Mouse (Mus musculus) hindbrain, embryonic 14.5 days (tissue): Measurements from ENCODE around the gene Slc2a9. TPM values are rescaled to one million over a fixed set of nuclear protein-coding genes. Genes with fewer than 3 reads are reported as not detected.
A peak's percentile ranks its signal among the peaks of the same experiment; 100 is the strongest.

Source experiments
- ATAC-seq: fragments of 200-750 bp; cut with Nextera tagmentation; 2 replicates; pipeline ENCODE4 v1.8.0; 2017; ENCODE audit warnings: moderate number of reproducible peaks, mild to moderate bottlenecking, moderate TSS enrichment, moderate library complexity; ENCODE audit not compliant: low FRiP score
- DNase-seq: peaks from one replicate; pipeline ENCODE4 v3.0.0-alpha.2; 2015; ENCODE audit warnings: low spot score
- H3K27ac ChIP-seq: fragments of 300-500 bp; sonication (generic); 2 replicates; pipeline ENCODE4 v1.5.1; 2014; ENCODE audit warnings: mild to moderate bottlenecking, moderate library complexity
- H3K27me3 ChIP-seq: fragments of 300-500 bp; sonication (generic); 2 replicates; pipeline ENCODE4 v1.6.1; 2014; ENCODE audit warnings: mild to moderate bottlenecking, low read length, mixed read lengths; ENCODE audit not compliant: control insufficient read depth, insufficient read depth
- H3K36me3 ChIP-seq: fragments of 300-500 bp; sonication (generic); replicated peaks from 2 replicates; pipeline ENCODE4 v1.6.1; 2014; ENCODE audit not compliant: control insufficient read depth, insufficient read depth
- H3K4me1 ChIP-seq: fragments of 300-500 bp; sonication (generic); replicated peaks from 2 replicates; pipeline ENCODE4 v1.6.1; 2014; ENCODE audit warnings: antibody characterized with exemption, low read length, mixed read lengths; ENCODE audit not compliant: control insufficient read depth, insufficient read depth
- H3K4me2 ChIP-seq: fragments of 300-500 bp; sonication (generic); replicated peaks from 2 replicates; pipeline ENCODE4 v1.6.1; 2014; ENCODE audit warnings: mild to moderate bottlenecking, moderate library complexity
- H3K4me3 ChIP-seq: fragments of 300-500 bp; sonication (generic); replicated peaks from 2 replicates; pipeline ENCODE4 v1.5.1; 2014; ENCODE audit warnings: mild to moderate bottlenecking, low read length
- H3K9ac ChIP-seq: fragments of 300-500 bp; sonication (generic); 2 replicates; pipeline ENCODE4 v1.6.1; 2014
- H3K9me3 ChIP-seq: fragments of 300-500 bp; sonication (generic); 2 replicates; pipeline ENCODE4 v1.6.1; 2016; ENCODE audit warnings: low read length; ENCODE audit not compliant: control insufficient read depth
- WGBS: fragments of 180-500 bp; shearing (Covaris S2); extraction: QIAGEN DNeasy Blood & Tissue Kit; methylation state at CpG from one replicate; pipeline ENCODE4 v1.1.7; 2014; 5-methylcytosine and 5-hydroxymethylcytosine counted together
- polyA plus RNA-seq: library from polyadenylated mRNA; unstranded; fragments of >200 nt; fragmentation: Nextera tagmentation; extraction: Ambion mirVana; gene quantifications from 2 replicates; pipeline ENCODE4 v1.2.1, GENCODE M21; 2014

Gene Slc2a9
- polyA plus RNA-seq, 1 experiment from 2014 or later = 0.27 TPM

- ATAC-seq = no peak
- no peaks in the 10 kb centered on the region for H3K9me3 ChIP-seq
- no peak overlapping the region for H3K4me2 ChIP-seq
- DNase-seq = no peak
- no peak overlapping the region for H3K4me3 ChIP-seq
- H3K27me3 ChIP-seq = no peaks in the 10 kb centered on the region
- H3K9ac ChIP-seq = no peak overlapping the region
- H3K4me1 ChIP-seq = no peaks in the 10 kb centered on the region
- WGBS = 45% methylated on average over 1 of the region's 1 CpGs
- H3K27ac ChIP-seq = no peak overlapping the region
- no peaks in the 10 kb centered on the region for H3K36me3 ChIP-seq
These were observed 168.4 kb downstream of the Slc2a9 start for GRCm38 (mm10) chr5:38334582-38334981.

- ATAC-seq = no peak
- WGBS = 83% methylated on average over 4 of the region's 4 CpGs
- Histone ChIP-seq H3K36me3 (no peaks in the 10 kb centered on the region), H3K9ac (no peak overlapping the region), H3K27me3 (no peaks in the 10 kb centered on the region), H3K4me2 (no peak overlapping the region), H3K27ac (no peak overlapping the region), H3K4me1 (no peaks in the 10 kb centered on the region), H3K9me3 (no peaks in the 10 kb centered on the region), H3K4me3 (no peak overlapping the region)
- no peak for DNase-seq
These were observed 169.6 kb downstream of the Slc2a9 start for GRCm38 (mm10) chr5:38333381-38333780.

GRCm38 (mm10) chr5:38318966-38319786, 183.8 kb downstream of the Slc2a9 start, which contains the start of gene Drd5:
Gene Drd5 (plus strand): TSS chr5:38319367.
- Histone ChIP-seq H3K36me3 (no peaks in the 10 kb centered on the region), H3K9ac (peak within 1 kb of the TSS; percentile 63), H3K4me2 (peak within 1 kb of the TSS; percentile 88), H3K27me3 (peaks cover 46% of the 10 kb centered on the region), H3K27ac (no peak within 1 kb of the TSS), H3K4me1 (peaks cover 5% of the 10 kb centered on the region; the same call in 1 of the 2 replicates), H3K4me3 (peak within 1 kb of the TSS; percentile 46), H3K9me3 (no peaks in the 10 kb centered on the region)
- DNase-seq = no peak
- 2% methylated on average over 67 of the region's 67 CpGs for WGBS
- ATAC-seq = peak; percentile 57; the same call in 1 of the 2 replicates

GRCm38 (mm10) chr5:38309795-38310194, 193.1 kb downstream of the Slc2a9 start:
- no peaks in the 10 kb centered on the region for H3K4me1 ChIP-seq
- no peaks in the 10 kb centered on the region for H3K9me3 ChIP-seq
- no peak overlapping the region for H3K4me3 ChIP-seq
- no peak overlapping the region for H3K27ac ChIP-seq
- ATAC-seq (no peak), DNase-seq (no peak)
- no peak overlapping the region for H3K9ac ChIP-seq
- H3K4me2 ChIP-seq = no peak overlapping the region
- no peaks in the 10 kb centered on the region for H3K27me3 ChIP-seq
- H3K36me3 ChIP-seq = no peaks in the 10 kb centered on the region
- 82% methylated on average over 3 of the region's 3 CpGs for WGBS

- ATAC-seq (peak; percentile 28; the same call in 1 of the 2 replicates), DNase-seq (peak; percentile 49)
- Histone ChIP-seq H3K27ac (no peak overlapping the region), H3K4me3 (no peak overlapping the region), H3K4me1 (no peaks in the 10 kb centered on the region), H3K9ac (no peak overlapping the region), H3K27me3 (no peaks in the 10 kb centered on the region), H3K36me3 (no peaks in the 10 kb centered on the region), H3K4me2 (no peak overlapping the region), H3K9me3 (no peaks in the 10 kb centered on the region)
- 57% methylated on average over 5 of the region's 5 CpGs for WGBS
These were observed 194.1 kb downstream of the Slc2a9 start for GRCm38 (mm10) chr5:38308873-38309272.

DNA sequence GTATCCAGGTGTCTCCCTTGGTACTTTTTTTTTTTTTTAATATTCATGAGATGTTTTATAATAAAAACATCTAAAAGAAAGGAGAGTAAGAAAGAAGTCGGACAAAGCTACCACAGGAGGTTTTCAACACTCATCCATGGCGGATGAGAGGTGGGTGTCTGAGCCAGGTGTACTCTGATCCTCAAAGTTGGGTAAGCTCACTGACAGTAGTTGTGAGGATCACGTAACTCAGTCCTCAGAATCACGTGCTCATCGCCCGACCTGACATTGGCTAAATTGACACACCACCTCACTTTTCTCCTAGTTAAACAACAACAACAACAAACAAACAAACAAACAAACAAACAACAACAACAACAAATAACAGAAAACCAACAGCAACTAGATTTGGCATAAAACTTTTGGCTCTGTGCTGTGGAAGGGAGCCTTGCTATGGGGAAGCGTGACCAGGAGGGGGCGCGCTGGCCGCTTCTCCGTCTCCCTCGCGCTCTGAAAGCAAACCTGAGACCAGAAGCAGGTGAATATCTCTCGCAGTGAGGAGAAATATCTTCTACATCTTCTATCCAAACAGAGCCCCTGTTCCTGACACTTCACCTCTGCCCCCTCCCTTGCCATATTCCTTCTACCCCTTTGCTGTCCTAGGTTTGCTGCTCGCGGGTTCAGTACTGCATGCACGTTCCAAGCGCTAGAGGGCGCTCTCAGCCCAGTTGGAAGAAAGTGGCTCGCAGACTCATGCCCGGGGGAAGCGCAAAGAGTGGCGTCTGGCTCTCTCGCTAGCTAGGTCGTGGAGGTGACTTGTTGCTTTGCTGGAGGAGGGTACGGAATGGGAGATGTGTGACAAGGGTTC, 195.5 kb downstream of the Slc2a9 start:
- peak overlapping the region; percentile 56 for H3K4me2 ChIP-seq
- H3K4me3 ChIP-seq = peak overlapping the region; percentile 27
- H3K9ac ChIP-seq = peak overlapping the region; percentile 37; the same call in 1 of the 2 replicates
- H3K9me3 ChIP-seq = no peaks in the 10 kb centered on the region
- H3K27ac ChIP-seq = no peak overlapping the region
- no peaks in the 10 kb centered on the region for H3K27me3 ChIP-seq
- DNase-seq = peak; percentile 97
- ATAC-seq = peak; percentile 88
- no peaks in the 10 kb centered on the region for H3K4me1 ChIP-seq
- H3K36me3 ChIP-seq = no peaks in the 10 kb centered on the region
- WGBS = 10% methylated on average over 26 of the region's 26 CpGs

GRCm38 (mm10) chr5:38305241-38305640, 197.7 kb downstream of the Slc2a9 start:
- Histone ChIP-seq H3K27me3 (no peaks in the 10 kb centered on the region), H3K27ac (no peak overlapping the region), H3K9me3 (no peaks in the 10 kb centered on the region), H3K4me3 (no peak overlapping the region), H3K4me1 (no peaks in the 10 kb centered on the region), H3K9ac (no peak overlapping the region), H3K4me2 (no peak overlapping the region), H3K36me3 (no peaks in the 10 kb centered on the region)
- no peak for ATAC-seq
- WGBS = 77% methylated on average over 2 of the region's 2 CpGs
- DNase-seq = no peak

GRCm38 (mm10) chr5:38302651-38303050, 200.3 kb downstream of the Slc2a9 start:
- H3K27ac ChIP-seq = no peak overlapping the region
- no peak for ATAC-seq
- no peaks in the 10 kb centered on the region for H3K9me3 ChIP-seq
- H3K4me1 ChIP-seq = no peaks in the 10 kb centered on the region
- H3K4me2 ChIP-seq = no peak overlapping the region
- WGBS = 17% methylated on average over 12 of the region's 12 CpGs
- no peak overlapping the region for H3K9ac ChIP-seq
- H3K4me3 ChIP-seq = no peak overlapping the region
- no peaks in the 10 kb centered on the region for H3K27me3 ChIP-seq
- no peaks in the 10 kb centered on the region for H3K36me3 ChIP-seq
- no peak for DNase-seq

- no peaks in the 10 kb centered on the region for H3K36me3 ChIP-seq
- DNase-seq (no peak), ATAC-seq (no peak)
- no peaks in the 10 kb centered on the region for H3K9me3 ChIP-seq
- 92% methylated on average over 12 of the region's 12 CpGs for WGBS
- H3K9ac ChIP-seq = no peak overlapping the region
- H3K4me1 ChIP-seq = no peaks in the 10 kb centered on the region
- H3K4me3 ChIP-seq = no peak overlapping the region
- no peak overlapping the region for H3K4me2 ChIP-seq
- no peak overlapping the region for H3K27ac ChIP-seq
- no peaks in the 10 kb centered on the region for H3K27me3 ChIP-seq
These were observed 201.1 kb downstream of the Slc2a9 start for GRCm38 (mm10) chr5:38301761-38302411.
